Mouse (Mus musculus) fat pad, adult 2 months (tissue): ENCODE measurements around the gene Rbms1.

Experiments used
- DNase-seq: peaks from one replicate; pipeline ENCODE4 v3.0.0-alpha.2; 2011; ENCODE audit warnings: low read depth, low spot score; ENCODE audit errors: extremely low read depth

Gene Rbms1

DNA sequence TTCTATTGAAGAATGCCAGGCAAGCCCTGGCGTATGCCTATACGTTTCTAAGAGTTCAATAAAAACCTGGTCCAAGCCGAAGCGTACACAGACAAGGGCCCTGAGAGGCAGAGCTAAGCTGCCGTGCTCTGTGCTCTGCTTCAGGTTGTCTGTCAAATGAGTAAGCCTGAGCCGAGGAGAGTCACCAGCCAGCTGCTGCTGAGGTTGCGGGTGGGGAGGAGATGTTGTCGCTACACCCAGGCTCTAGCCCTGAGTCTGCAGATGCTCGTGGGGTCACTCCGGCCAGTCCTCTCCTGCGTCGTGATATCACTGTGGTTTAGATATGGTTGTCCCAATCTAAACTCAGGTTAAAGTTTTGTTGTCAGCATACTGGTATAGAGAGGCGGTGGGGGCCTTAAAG, 247.2 kb downstream of the Rbms1 start:
- DNase-seq = no peak

DNA sequence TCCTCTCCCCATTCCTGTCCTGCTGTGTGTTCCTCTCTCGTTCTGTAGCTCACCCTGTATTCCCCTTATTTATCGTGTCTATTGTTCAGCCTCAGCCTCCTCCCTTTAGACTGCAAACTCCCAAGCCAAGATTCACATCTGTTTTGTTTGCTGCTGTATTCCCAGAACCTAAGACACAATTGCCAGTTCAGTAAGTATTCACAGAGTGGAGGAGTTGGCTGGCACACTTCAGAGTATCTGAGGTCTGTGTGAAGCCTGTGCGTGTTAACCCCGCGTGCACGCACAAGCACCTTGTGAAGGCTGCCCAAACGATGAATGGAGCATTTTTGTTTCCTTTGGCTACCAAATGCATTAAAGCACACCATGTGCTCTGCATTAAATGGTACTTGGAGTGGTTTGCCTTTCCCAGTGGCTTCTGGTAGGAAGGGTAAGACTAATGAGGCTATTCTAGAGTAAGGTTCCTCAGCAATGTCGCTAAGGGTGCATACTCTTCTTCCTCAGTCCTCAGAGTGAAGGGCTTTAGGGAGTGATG, 248.0 kb downstream of the Rbms1 start:
- no peak for DNase-seq

DNA sequence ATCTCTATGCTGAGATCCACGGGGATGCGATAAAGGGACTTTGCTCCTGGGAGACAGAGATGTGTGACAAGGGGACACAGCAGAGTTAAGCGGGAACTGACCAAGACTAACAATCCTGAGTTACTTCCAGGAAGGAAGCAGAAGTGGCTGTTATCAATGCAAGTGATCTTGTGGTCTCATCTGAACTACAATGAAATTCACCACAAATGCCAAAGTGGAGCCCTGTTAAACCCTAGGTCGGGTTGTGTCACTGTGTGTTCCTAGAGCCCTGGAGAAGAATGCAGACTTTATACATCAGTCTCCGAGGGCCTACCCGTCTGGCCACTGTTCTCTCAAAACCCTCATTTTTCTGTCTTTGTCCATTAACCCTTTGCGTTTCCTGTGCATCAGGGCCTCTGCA, 248.5 kb downstream of the Rbms1 start:
- no peak for DNase-seq

DNA sequence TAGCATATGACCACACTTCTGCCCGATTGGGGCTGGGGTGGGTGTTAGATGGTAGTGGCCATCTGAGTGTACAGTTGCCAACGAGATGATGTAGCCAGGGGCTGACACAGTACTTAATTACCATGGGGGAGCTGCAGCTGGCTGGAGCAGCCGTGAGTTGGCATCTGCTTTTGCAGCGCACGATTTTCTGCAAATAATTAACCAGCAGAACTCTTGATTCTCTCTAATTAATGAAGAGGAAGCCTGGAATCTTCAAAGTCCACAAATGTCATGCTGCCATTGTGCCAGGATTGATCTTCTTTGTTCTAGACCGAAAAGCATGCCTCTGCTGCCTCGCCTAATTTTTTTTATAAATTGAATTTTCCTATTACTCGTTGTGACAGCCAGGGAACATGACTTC, 249.1 kb downstream of the Rbms1 start:
- no peak for DNase-seq

DNA sequence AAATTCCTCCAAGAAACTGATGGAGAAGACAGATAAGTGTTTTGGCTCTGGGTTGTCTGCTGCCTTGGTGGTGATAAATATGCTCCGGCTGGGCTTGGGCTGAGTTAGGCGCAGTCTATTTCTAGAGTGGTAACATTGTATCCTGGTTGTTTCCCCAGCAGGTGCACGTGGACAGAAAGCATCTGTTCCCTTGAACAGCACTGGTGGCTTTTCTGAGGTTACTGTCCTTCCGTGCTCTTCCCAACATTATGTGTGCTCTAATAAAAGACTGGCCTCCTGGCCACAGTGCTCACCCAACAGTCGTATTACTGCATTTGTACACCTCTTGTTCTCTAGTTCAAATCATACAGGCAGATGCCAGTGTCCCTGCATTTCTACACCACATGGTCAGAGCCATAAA, 250.1 kb downstream of the Rbms1 start:
- DNase-seq = no peak

DNA sequence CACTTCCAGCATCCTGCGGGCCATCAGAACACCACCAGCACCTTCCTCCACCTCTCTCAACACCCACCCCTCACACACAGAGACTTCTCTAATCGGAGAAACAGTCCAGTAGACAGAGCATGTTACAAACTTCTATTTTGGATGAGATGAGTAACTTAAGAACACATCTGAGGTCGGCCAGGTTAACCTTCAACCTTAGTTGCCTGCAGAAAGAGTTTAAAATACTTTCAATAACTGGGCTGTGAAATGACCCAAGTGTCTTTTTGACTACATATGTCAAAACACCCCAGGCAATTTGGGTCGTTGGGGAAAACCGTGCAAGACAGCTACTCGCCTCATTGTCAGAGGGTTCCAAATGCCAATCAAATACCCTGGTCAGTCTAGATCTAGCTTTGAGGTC, 250.5 kb downstream of the Rbms1 start:
- DNase-seq = no peak

DNA sequence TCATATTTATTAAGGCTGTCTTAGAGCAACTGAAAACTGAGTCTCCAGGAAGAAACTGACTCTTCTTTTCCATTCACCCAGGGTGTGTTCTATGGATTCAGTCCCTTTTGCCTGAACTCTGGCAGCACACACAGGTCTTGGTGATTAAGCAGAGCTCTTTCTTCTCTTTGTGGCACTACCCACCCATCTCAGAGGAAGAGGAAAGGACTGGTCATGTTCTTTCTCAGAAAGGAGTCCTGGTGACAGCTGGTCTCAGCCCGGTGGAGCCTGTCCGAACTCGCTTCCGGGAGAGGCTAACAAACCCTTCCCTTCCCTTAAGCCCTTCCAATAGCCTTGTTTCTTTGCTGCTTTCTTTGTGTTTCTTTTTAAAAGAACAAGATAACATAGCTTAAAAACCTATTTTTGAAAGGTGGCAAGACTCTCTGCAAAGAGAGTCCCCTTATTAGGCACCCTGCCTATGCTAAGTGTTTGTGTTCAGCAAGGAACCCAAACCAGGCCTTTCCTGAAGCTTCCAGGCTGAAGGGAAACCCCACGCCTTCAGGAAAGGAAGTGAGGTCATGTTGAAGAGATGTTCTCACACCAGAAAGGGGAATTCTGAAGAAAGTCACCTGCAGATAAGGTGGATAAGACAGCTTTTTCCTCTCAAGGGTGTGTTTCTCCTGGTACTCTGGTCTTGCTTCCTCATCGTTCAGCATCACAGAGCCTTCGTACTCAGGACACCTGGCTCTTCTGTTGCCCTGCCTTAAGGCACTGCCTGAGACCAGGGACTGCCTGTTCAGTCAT, 251.7 kb downstream of the Rbms1 start:
- DNase-seq = no peak

DNA sequence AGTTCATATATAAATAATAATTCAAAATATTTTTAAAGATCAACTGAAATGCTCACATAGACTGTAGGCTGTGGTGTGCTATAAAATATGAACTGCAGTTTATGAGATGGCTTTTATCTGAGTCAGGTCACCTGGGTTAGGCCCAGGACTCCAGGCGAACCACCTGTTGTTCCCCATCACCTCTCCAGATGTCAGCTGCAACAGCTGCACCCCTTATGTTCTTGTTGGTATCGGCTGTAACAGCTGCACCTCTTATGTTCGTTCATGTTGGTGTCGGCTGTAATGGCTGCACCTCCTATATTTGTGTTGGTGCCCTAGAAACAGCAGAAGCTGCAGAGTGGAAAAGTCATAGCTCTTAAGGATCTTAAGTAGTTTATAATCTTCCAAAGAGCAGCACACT, 252.7 kb downstream of the Rbms1 start:
- DNase-seq = no peak

DNA sequence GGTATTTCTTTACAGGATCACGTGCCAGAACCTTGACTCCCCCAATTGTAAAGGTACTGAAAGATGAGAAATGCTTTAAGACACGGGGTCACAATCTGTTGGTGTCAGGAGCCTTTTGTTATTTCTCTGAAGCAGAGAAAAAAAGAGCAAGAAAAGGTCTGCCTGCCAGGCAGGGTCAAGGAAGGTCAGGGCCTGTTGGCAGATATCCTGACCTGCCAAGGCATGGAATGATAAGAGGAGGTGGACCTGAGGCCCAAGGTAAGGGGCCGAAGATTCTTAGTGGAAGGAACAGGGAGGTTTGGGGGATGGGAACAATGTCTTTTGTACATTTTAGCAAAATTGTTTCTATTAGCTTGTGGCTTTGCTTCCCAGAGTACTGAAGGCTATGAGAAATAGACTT, 254.3 kb downstream of the Rbms1 start:
- DNase-seq = no peak

DNA sequence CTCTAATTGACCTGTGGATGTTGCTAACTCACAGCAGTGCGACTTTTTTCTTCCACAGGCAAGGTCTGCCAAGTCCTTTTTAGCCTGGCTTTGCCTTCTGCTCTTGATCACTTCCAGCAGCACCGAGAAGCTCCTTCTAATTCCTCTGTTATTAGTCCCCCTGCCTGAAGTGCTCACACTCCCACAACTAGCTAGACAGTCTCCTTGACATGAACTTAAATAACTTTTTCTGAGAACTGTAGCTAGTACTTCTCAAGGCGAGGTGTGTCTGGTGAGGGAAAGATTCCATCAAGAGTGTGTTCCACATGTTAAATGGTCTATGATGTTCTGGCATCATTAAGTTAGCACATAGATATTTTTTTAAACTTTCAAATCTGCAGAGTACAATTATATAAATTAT, 256.1 kb downstream of the Rbms1 start:
- no peak for DNase-seq

DNA sequence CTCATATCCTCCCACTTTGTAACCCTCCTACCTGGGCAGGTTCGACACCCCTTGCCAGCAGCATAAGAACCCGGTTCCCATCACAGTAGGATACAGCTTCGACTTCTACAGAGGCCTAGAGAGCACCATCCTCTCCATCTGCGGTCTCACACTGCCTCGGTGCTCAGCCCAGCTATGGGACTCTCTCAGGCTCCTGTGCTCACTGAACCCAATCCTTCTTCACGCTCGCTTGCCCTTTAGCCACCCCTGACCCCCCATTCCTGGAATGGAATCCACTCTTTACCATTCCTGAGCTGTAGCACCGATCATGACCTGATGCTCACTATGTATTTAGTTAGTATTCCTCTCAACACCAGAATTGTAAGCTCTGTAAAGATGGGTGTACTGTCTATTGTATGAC, 257.6 kb downstream of the Rbms1 start:
- DNase-seq = no peak

DNA sequence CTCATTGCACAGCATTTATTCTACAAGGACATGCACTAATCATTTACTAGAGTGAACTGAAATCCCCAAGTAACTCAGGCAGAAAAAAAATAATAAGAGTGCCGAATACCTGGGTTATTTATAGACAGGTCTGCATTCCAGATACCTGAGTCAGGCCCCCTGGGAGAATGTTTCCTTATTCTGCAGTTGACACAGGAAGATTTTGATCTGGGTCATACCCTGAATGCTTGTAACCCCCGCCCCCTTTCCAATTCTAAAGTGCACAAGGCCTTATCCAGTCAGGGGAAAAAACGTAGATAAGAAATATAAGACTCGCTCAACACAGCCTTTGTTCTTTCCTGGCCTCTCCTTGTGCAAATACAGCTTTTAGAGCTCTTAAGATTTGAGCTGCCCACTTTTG, 259.7 kb downstream of the Rbms1 start:
- no peak for DNase-seq

DNA sequence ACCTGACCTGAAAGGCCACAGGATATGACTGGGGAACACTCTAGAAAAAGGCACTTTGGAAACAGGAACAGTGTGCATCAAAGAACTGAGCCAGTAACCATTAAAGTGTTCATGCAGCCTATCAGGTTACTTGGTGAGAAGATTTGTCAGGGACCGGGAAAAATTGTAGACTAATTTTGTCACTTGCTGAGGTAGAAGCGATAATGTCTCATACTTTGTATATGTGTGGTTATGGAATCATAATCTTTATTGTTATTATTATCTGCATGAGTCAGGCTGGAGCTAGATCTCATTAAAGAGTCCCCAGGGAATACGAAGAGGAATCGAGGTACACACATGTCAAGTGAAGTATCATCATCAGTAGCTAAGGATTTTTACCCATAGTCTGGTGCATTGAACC, 262.0 kb downstream of the Rbms1 start:
- DNase-seq = no peak
